Mouse (Mus musculus): ENCODE data around the gene Rhox3c. TPM values are rescaled to one million over a fixed set of nuclear protein-coding genes. Genes with fewer than 3 reads are reported as not detected.
"Not testable (repeated sequence)": the region's sequence is repeated elsewhere in the genome, so short reads cannot be mapped to it uniquely, and the experiment has no call there.

Gene Rhox3c
- not detected for total RNA-seq (2022)

GRCm38 (mm10) chrX:37458285-37458684 lies at the start of gene Rhox3c:
Rhox3c (plus strand) TSS chrX:37458585.
- not testable (repeated sequence) for DNase-seq (ENCODE audit: low spot score in 2 of 2)

GRCm38 (mm10) chrX:37411767-37412166 lies 46.6 kb upstream of the Rhox3c start, which contains the start of gene Rhox2b:
Rhox2b (plus strand) TSS chrX:37412067.
- DNase-seq (ENCODE audit: low spot score in 2 of 2) = not testable (repeated sequence)

GRCm38 (mm10) chrX:37432194-37432593 lies 26.2 kb upstream of the Rhox3c start, which contains the start of gene Rhox4b:
Rhox4b (plus strand) TSS chrX:37432494.
- not testable (repeated sequence) for DNase-seq (ENCODE audit: low spot score in 2 of 2)

- DNase-seq (ENCODE audit: low spot score in 2 of 2) = not testable (repeated sequence)
Observed at GRCm38 (mm10) chrX:37453380-37453779, 5.0 kb upstream of the Rhox3c start, which contains the start of gene Rhox2c. Rhox2c (plus strand) TSS chrX:37453680.

GRCm38 (mm10) chrX:37480037-37480436 lies 21.7 kb downstream of the Rhox3c start, which contains the start of gene Rhox4c:
Rhox4c (plus strand) TSS chrX:37480337.
- not testable (repeated sequence) for DNase-seq (ENCODE audit: low spot score in 2 of 2)

- not testable (repeated sequence) for DNase-seq (ENCODE audit: low spot score in 2 of 2)
Observed at GRCm38 (mm10) chrX:37514059-37514458, 55.7 kb downstream of the Rhox3c start, which contains the start of gene Rhox4d. Rhox4d (plus strand) TSS chrX:37514359.

Other genes starting within 250 kb of the Rhox3c start
- gene Gm9, start 247.5 kb upstream of the Rhox3c start, total RNA-seq (2022) = not detected
- gene Rhox1, start 236.3 kb upstream of the Rhox3c start, total RNA-seq (2022) = not detected
- not detected for gene Rhox2a, start 213.6 kb upstream of the Rhox3c start, total RNA-seq (2022)
- not detected for gene Rhox3a, start 208.7 kb upstream of the Rhox3c start, total RNA-seq (2022)
- not detected for gene Rhox4a, start 193.2 kb upstream of the Rhox3c start, total RNA-seq (2022)
- not detected for gene Rhox3a2, start 78.6 kb upstream of the Rhox3c start, total RNA-seq (2022)
- not detected for gene Rhox4a2, start 67.7 kb upstream of the Rhox3c start, total RNA-seq (2022)
- gene Rhox2b, start 46.5 kb upstream of the Rhox3c start, total RNA-seq (2022) = not detected
- gene Rhox4b, start 26.1 kb upstream of the Rhox3c start, total RNA-seq (2022) = not detected
- gene Rhox2c, start 4.9 kb upstream of the Rhox3c start, total RNA-seq (2022) = not detected
- not detected for gene Rhox4c, start 21.8 kb downstream of the Rhox3c start, total RNA-seq (2022)
- gene Rhox2d, start 34.8 kb downstream of the Rhox3c start, total RNA-seq (2022) = not detected
- gene Rhox4d, start 55.8 kb downstream of the Rhox3c start, total RNA-seq (2022) = not detected
- gene Rhox2e, start 71.9 kb downstream of the Rhox3c start, total RNA-seq (2022) = not detected
- not detected for gene Rhox3e, start 83.4 kb downstream of the Rhox3c start, total RNA-seq (2022)
- gene Rhox4e, start 98.8 kb downstream of the Rhox3c start, total RNA-seq (2022) = not detected
- not detected for gene Rhox2f, start 112.8 kb downstream of the Rhox3c start, total RNA-seq (2022)
- not detected for gene Rhox3f, start 122.4 kb downstream of the Rhox3c start, total RNA-seq (2022)
- gene Rhox4f, start 149.1 kb downstream of the Rhox3c start, total RNA-seq (2022) = not detected
- gene Rhox3g, start 170.0 kb downstream of the Rhox3c start, total RNA-seq (2022) = not detected
- gene Rhox2g, start 184.9 kb downstream of the Rhox3c start, total RNA-seq (2022) = not detected
- gene Rhox4g, start 192.7 kb downstream of the Rhox3c start, total RNA-seq (2022) = not detected
- gene Rhox3h, start 210.2 kb downstream of the Rhox3c start, total RNA-seq (2022) = not detected
- gene Rhox2h, start 214.7 kb downstream of the Rhox3c start, total RNA-seq (2022) = not detected